Mouse (Mus musculus): ENCODE measurements around the gene AC131692.1. TPM values are rescaled to one million over a fixed set of nuclear protein-coding genes. Genes with fewer than 3 reads are reported as not detected.

The AC131692.1 gene
- total and polyA plus RNA-seq, 2 experiments from 2014 or later = not detected

GRCm38 (mm10) chr19:6067724-6068415 lies 26.3 kb upstream of the AC131692.1 start, which contains the start of gene Tm7sf2:
Tm7sf2 (minus strand) TSS chr19:6068373.
- peak within 1 kb of the TSS; percentile 79 for H3K9ac ChIP-seq
- no peaks in the 10 kb centered on the region for H3K27me3 ChIP-seq (ENCODE audit: insufficient read depth, low read length)
- DNase-seq (peak; percentile 92), ATAC-seq (peak; percentile 93)
- no peak for TF ChIP-seq CTCF (IDR thresholded peaks at IDR 0.05; ENCODE audit: low read depth)
- H3K36me3 ChIP-seq (ENCODE audit: insufficient read depth) = peaks cover 29% of the 10 kb centered on the region
- peak within 1 kb of the TSS; percentile 95 for H3K4me2 ChIP-seq (ENCODE audit: low read depth)
- H3K27ac ChIP-seq (ENCODE audit: low read depth, low read length) = peak within 1 kb of the TSS; percentile 87
- H3K4me1 ChIP-seq (ENCODE audit: insufficient read depth) = peaks cover 14% of the 10 kb centered on the region; the same call in 1 of the 2 replicates
- WGBS = 8% methylated on average over 33 of the region's 33 CpGs
- no peaks in the 10 kb centered on the region for H3K9me3 ChIP-seq (ENCODE audit: low read length)
- H3K4me3 ChIP-seq (ENCODE audit: low read depth, low read length) = peak within 1 kb of the TSS; percentile 64

- DNase-seq (no peak), ATAC-seq (no peak)
- no peaks in the 10 kb centered on the region for H3K9me3 ChIP-seq (ENCODE audit: low read length)
- no peak overlapping the region for H3K9ac ChIP-seq
- no peak for TF ChIP-seq CTCF (IDR thresholded peaks at IDR 0.05; ENCODE audit: low read depth)
- H3K4me1 ChIP-seq (ENCODE audit: insufficient read depth) = peaks cover 14% of the 10 kb centered on the region; the same call in 1 of the 2 replicates
- H3K27me3 ChIP-seq (ENCODE audit: insufficient read depth, low read length) = no peaks in the 10 kb centered on the region
- H3K4me2 ChIP-seq (ENCODE audit: low read depth) = no peak overlapping the region
- no peak overlapping the region for H3K27ac ChIP-seq (ENCODE audit: low read depth, low read length)
- H3K36me3 ChIP-seq (ENCODE audit: insufficient read depth) = peaks cover 35% of the 10 kb centered on the region
- no peak overlapping the region for H3K4me3 ChIP-seq (ENCODE audit: low read depth, low read length)
- WGBS = 76% methylated on average over 4 of the region's 4 CpGs
Observed at GRCm38 (mm10) chr19:6068951-6069350, 25.3 kb upstream of the AC131692.1 start.

- DNase-seq = no peak
- H3K9ac ChIP-seq = no peak overlapping the region
- no peaks in the 10 kb centered on the region for H3K9me3 ChIP-seq (ENCODE audit: low read length)
- peaks cover 36% of the 10 kb centered on the region for H3K36me3 ChIP-seq (ENCODE audit: insufficient read depth)
- 96% methylated on average over 10 of the region's 10 CpGs for WGBS
- H3K4me1 ChIP-seq (ENCODE audit: insufficient read depth) = peaks cover 14% of the 10 kb centered on the region; the same call in 1 of the 2 replicates
- no peak for TF ChIP-seq CTCF (IDR thresholded peaks at IDR 0.05; ENCODE audit: low read depth)
- no peak for ATAC-seq
- H3K4me3 ChIP-seq (ENCODE audit: low read depth, low read length) = no peak overlapping the region
- H3K27me3 ChIP-seq (ENCODE audit: insufficient read depth, low read length) = no peaks in the 10 kb centered on the region
- H3K27ac ChIP-seq (ENCODE audit: low read depth, low read length) = no peak overlapping the region
- H3K4me2 ChIP-seq (ENCODE audit: low read depth) = no peak overlapping the region
Observed at GRCm38 (mm10) chr19:6069851-6070250, 24.4 kb upstream of the AC131692.1 start.

- H3K9me3 ChIP-seq (ENCODE audit: low read length) = no peaks in the 10 kb centered on the region
- WGBS = 93% methylated on average over 31 of the region's 31 CpGs
- TF ChIP-seq CTCF (IDR thresholded peaks at IDR 0.05; ENCODE audit: low read depth) = no peak
Observed at GRCm38 (mm10) chr19:6070571-6071250, 23.5 kb upstream of the AC131692.1 start.

GRCm38 (mm10) chr19:6071261-6071660 lies 23.0 kb upstream of the AC131692.1 start:
- DNase-seq (no peak), ATAC-seq (no peak)
- peaks cover 41% of the 10 kb centered on the region for H3K36me3 ChIP-seq (ENCODE audit: insufficient read depth)
- H3K9ac ChIP-seq = no peak overlapping the region
- no peaks in the 10 kb centered on the region for H3K27me3 ChIP-seq (ENCODE audit: insufficient read depth, low read length)
- H3K4me1 ChIP-seq (ENCODE audit: insufficient read depth) = peaks cover 13% of the 10 kb centered on the region; the same call in 1 of the 2 replicates
- H3K4me3 ChIP-seq (ENCODE audit: low read depth, low read length) = no peak overlapping the region
- no peak overlapping the region for H3K4me2 ChIP-seq (ENCODE audit: low read depth)
- no peak overlapping the region for H3K27ac ChIP-seq (ENCODE audit: low read depth, low read length)
- TF ChIP-seq CTCF (IDR thresholded peaks at IDR 0.05; ENCODE audit: low read depth) = no peak
- WGBS = 95% methylated on average over 19 of the region's 19 CpGs
- no peaks in the 10 kb centered on the region for H3K9me3 ChIP-seq (ENCODE audit: low read length)

More at GRCm38 (mm10) chr19:6070571-6071250, 23.5 kb upstream of the AC131692.1 start:
- Histone ChIP-seq H3K27me3 (ENCODE audit: insufficient read depth, low read length) (no peaks in the 10 kb centered on the region), H3K27ac (ENCODE audit: low read depth, low read length) (no peak overlapping the region), H3K36me3 (ENCODE audit: insufficient read depth) (peaks cover 41% of the 10 kb centered on the region), H3K9ac (no peak overlapping the region), H3K4me1 (ENCODE audit: insufficient read depth) (peaks cover 12% of the 10 kb centered on the region; the same call in 1 of the 2 replicates), H3K4me2 (ENCODE audit: low read depth) (no peak overlapping the region), H3K4me3 (ENCODE audit: low read depth, low read length) (no peak overlapping the region)
- ATAC-seq (no peak), DNase-seq (no peak)

- ATAC-seq (no peak), DNase-seq (no peak)
- no peak overlapping the region for H3K9ac ChIP-seq
- no peak for TF ChIP-seq CTCF (IDR thresholded peaks at IDR 0.05; ENCODE audit: low read depth)
- peaks cover 39% of the 10 kb centered on the region for H3K36me3 ChIP-seq (ENCODE audit: insufficient read depth)
- H3K9me3 ChIP-seq (ENCODE audit: low read length) = no peaks in the 10 kb centered on the region
- no peak overlapping the region for H3K27ac ChIP-seq (ENCODE audit: low read depth, low read length)
- H3K27me3 ChIP-seq (ENCODE audit: insufficient read depth, low read length) = no peaks in the 10 kb centered on the region
- H3K4me2 ChIP-seq (ENCODE audit: low read depth) = no peak overlapping the region
- no peak overlapping the region for H3K4me3 ChIP-seq (ENCODE audit: low read depth, low read length)
- 92% methylated on average over 5 of the region's 5 CpGs for WGBS
- peaks cover 7% of the 10 kb centered on the region; the same call in 1 of the 2 replicates for H3K4me1 ChIP-seq (ENCODE audit: insufficient read depth)
Observed at GRCm38 (mm10) chr19:6073889-6074288, 20.3 kb upstream of the AC131692.1 start.

Measured in forebrain, postnatal 0 days (tissue).